Mouse (Mus musculus): ENCODE measurements around the gene C9orf72. TPM values are rescaled to one million over a fixed set of nuclear protein-coding genes. Genes with fewer than 3 reads are reported as not detected.
"Not testable (repeated sequence)": the region's sequence is repeated elsewhere in the genome, so short reads cannot be mapped to it uniquely, and the experiment has no call there.

Gene C9orf72
- polyA plus RNA-seq (2014; fragmentation: Nextera tagmentation; extraction: Ambion mirVana): 11.7 and 15.1 TPM in 2 replicates

- Histone ChIP-seq H3K27ac (ENCODE audit: low read depth) (peak within 1 kb of the TSS; percentile 24), H3K36me3 (ENCODE audit: control insufficient read depth, insufficient read depth, low read length) (no peaks in the 10 kb centered on the region), H3K4me1 (replicated peaks; ENCODE audit: control insufficient read depth, insufficient read depth, low read length) (0 out of 2 replicates have a peak, but pooled peaks cover 4% of the 10 kb centered on the region), H3K9ac (ENCODE audit: low read length) (peak within 1 kb of the TSS; percentile 68), H3K4me3 (ENCODE audit: low read depth, low read length) (peak within 1 kb of the TSS; percentile 72), H3K9me3 (ENCODE audit: control insufficient read depth, low read length) (no peaks in the 10 kb centered on the region), H3K4me2 (ENCODE audit: low read length) (peak within 1 kb of the TSS; percentile 92), H3K27me3 (replicated peaks; ENCODE audit: control insufficient read depth, insufficient read depth, low read length) (no peaks in the 10 kb centered on the region)
- DNase-seq (ENCODE audit: low spot score): peak; percentile 98
- ATAC-seq (replicated peaks; ENCODE audit: low FRiP score, low TSS enrichment, low read depth): peak; percentile 99
- under 1% methylated on average over 50 of the region's 51 CpGs for WGBS
Measured at GRCm38 (mm10) chr4:35225734-35226495, at the start of gene C9orf72. Gene C9orf72 (minus strand): TSS chr4:35226175.

- H3K9me3 ChIP-seq (ENCODE audit: control insufficient read depth, low read length): no peaks in the 10 kb centered on the region
- H3K27ac ChIP-seq (ENCODE audit: low read depth): no peak overlapping the region
- WGBS: 71% methylated on average over 9 of the region's 9 CpGs
- no peak overlapping the region for H3K9ac ChIP-seq (ENCODE audit: low read length)
- H3K36me3 ChIP-seq (ENCODE audit: control insufficient read depth, insufficient read depth, low read length): no peaks in the 10 kb centered on the region
- ATAC-seq (replicated peaks; ENCODE audit: low FRiP score, low TSS enrichment, low read depth) (no peak), DNase-seq (ENCODE audit: low spot score) (no peak)
- H3K4me3 ChIP-seq (ENCODE audit: low read depth, low read length): no peak overlapping the region
- H3K27me3 ChIP-seq (replicated peaks; ENCODE audit: control insufficient read depth, insufficient read depth, low read length): no peaks in the 10 kb centered on the region
- no peaks in the 10 kb centered on the region for H3K4me1 ChIP-seq (replicated peaks; ENCODE audit: control insufficient read depth, insufficient read depth, low read length)
- no peak overlapping the region for H3K4me2 ChIP-seq (ENCODE audit: low read length)
Measured at GRCm38 (mm10) chr4:35259006-35259405, 33.0 kb upstream of the C9orf72 start.

- Histone ChIP-seq H3K4me3 (ENCODE audit: low read depth, low read length) (no peak overlapping the region), H3K9ac (ENCODE audit: low read length) (no peak overlapping the region), H3K27me3 (replicated peaks; ENCODE audit: control insufficient read depth, insufficient read depth, low read length) (no peaks in the 10 kb centered on the region), H3K4me1 (replicated peaks; ENCODE audit: control insufficient read depth, insufficient read depth, low read length) (no peaks in the 10 kb centered on the region), H3K9me3 (ENCODE audit: control insufficient read depth, low read length) (no peaks in the 10 kb centered on the region), H3K27ac (ENCODE audit: low read depth) (no peak overlapping the region), H3K36me3 (ENCODE audit: control insufficient read depth, insufficient read depth, low read length) (no peaks in the 10 kb centered on the region), H3K4me2 (ENCODE audit: low read length) (no peak overlapping the region)
- no peak for DNase-seq (ENCODE audit: low spot score)
- 60% methylated on average over 1 of the region's 1 CpGs for WGBS
- no peak for ATAC-seq (replicated peaks; ENCODE audit: low FRiP score, low TSS enrichment, low read depth)
Measured at GRCm38 (mm10) chr4:35244023-35244422, 18.0 kb upstream of the C9orf72 start.

GRCm38 (mm10) chr4:35241735-35242134 lies 15.8 kb upstream of the C9orf72 start:
- H3K36me3 ChIP-seq (ENCODE audit: control insufficient read depth, insufficient read depth, low read length): no peaks in the 10 kb centered on the region
- DNase-seq (ENCODE audit: low spot score) (no peak), ATAC-seq (replicated peaks; ENCODE audit: low FRiP score, low TSS enrichment, low read depth) (no peak)
- H3K9me3 ChIP-seq (ENCODE audit: control insufficient read depth, low read length): no peaks in the 10 kb centered on the region
- no peak overlapping the region for H3K9ac ChIP-seq (ENCODE audit: low read length)
- H3K4me2 ChIP-seq (ENCODE audit: low read length): no peak overlapping the region
- H3K4me1 ChIP-seq (replicated peaks; ENCODE audit: control insufficient read depth, insufficient read depth, low read length): no peaks in the 10 kb centered on the region
- no peak overlapping the region for H3K27ac ChIP-seq (ENCODE audit: low read depth)
- no peak overlapping the region for H3K4me3 ChIP-seq (ENCODE audit: low read depth, low read length)
- H3K27me3 ChIP-seq (replicated peaks; ENCODE audit: control insufficient read depth, insufficient read depth, low read length): no peaks in the 10 kb centered on the region
- WGBS: 78% methylated on average over 2 of the region's 2 CpGs

GRCm38 (mm10) chr4:35238696-35239095 lies 12.7 kb upstream of the C9orf72 start:
- Histone ChIP-seq H3K4me1 (replicated peaks; ENCODE audit: control insufficient read depth, insufficient read depth, low read length) (no peaks in the 10 kb centered on the region), H3K4me2 (ENCODE audit: low read length) (no peak overlapping the region), H3K27me3 (replicated peaks; ENCODE audit: control insufficient read depth, insufficient read depth, low read length) (no peaks in the 10 kb centered on the region), H3K27ac (ENCODE audit: low read depth) (no peak overlapping the region), H3K36me3 (ENCODE audit: control insufficient read depth, insufficient read depth, low read length) (no peaks in the 10 kb centered on the region), H3K4me3 (ENCODE audit: low read depth, low read length) (no peak overlapping the region), H3K9me3 (ENCODE audit: control insufficient read depth, low read length) (no peaks in the 10 kb centered on the region), H3K9ac (ENCODE audit: low read length) (no peak overlapping the region)
- DNase-seq (ENCODE audit: low spot score) (no peak), ATAC-seq (replicated peaks; ENCODE audit: low FRiP score, low TSS enrichment, low read depth) (no peak)
- 86% methylated on average over 4 of the region's 4 CpGs for WGBS

GRCm38 (mm10) chr4:35238240-35238639 lies 12.3 kb upstream of the C9orf72 start:
- H3K4me3 ChIP-seq (ENCODE audit: low read depth, low read length); H3K36me3 ChIP-seq (ENCODE audit: control insufficient read depth, insufficient read depth, low read length); H3K9ac ChIP-seq (ENCODE audit: low read length); H3K4me1 ChIP-seq (replicated peaks; ENCODE audit: control insufficient read depth, insufficient read depth, low read length); H3K9me3 ChIP-seq (ENCODE audit: control insufficient read depth, low read length); H3K27ac ChIP-seq (ENCODE audit: low read depth); H3K27me3 ChIP-seq (replicated peaks; ENCODE audit: control insufficient read depth, insufficient read depth, low read length); DNase-seq (ENCODE audit: low spot score); H3K4me2 ChIP-seq (ENCODE audit: low read length): not testable (repeated sequence)
- 0 out of 2 replicates have a peak, but pooled peaks have one; percentile 8 for ATAC-seq (replicated peaks; ENCODE audit: low FRiP score, low TSS enrichment, low read depth)
- WGBS: 85% methylated on average over 3 of the region's 3 CpGs

- no peak overlapping the region for H3K4me2 ChIP-seq (ENCODE audit: low read length)
- no peaks in the 10 kb centered on the region for H3K27me3 ChIP-seq (replicated peaks; ENCODE audit: control insufficient read depth, insufficient read depth, low read length)
- no peak overlapping the region for H3K27ac ChIP-seq (ENCODE audit: low read depth)
- no peak overlapping the region for H3K9ac ChIP-seq (ENCODE audit: low read length)
- H3K4me3 ChIP-seq (ENCODE audit: low read depth, low read length): no peak overlapping the region
- no peaks in the 10 kb centered on the region for H3K4me1 ChIP-seq (replicated peaks; ENCODE audit: control insufficient read depth, insufficient read depth, low read length)
- ATAC-seq (replicated peaks; ENCODE audit: low FRiP score, low TSS enrichment, low read depth): no peak
- no peaks in the 10 kb centered on the region for H3K9me3 ChIP-seq (ENCODE audit: control insufficient read depth, low read length)
- no peaks in the 10 kb centered on the region for H3K36me3 ChIP-seq (ENCODE audit: control insufficient read depth, insufficient read depth, low read length)
- no peak for DNase-seq (ENCODE audit: low spot score)
- 93% methylated on average over 2 of the region's 2 CpGs for WGBS
Measured at GRCm38 (mm10) chr4:35236313-35236712, 10.3 kb upstream of the C9orf72 start.

- H3K27ac ChIP-seq (ENCODE audit: low read depth): no peak overlapping the region
- H3K9me3 ChIP-seq (ENCODE audit: control insufficient read depth, low read length): no peaks in the 10 kb centered on the region
- H3K36me3 ChIP-seq (ENCODE audit: control insufficient read depth, insufficient read depth, low read length): no peaks in the 10 kb centered on the region
- no peak overlapping the region for H3K4me2 ChIP-seq (ENCODE audit: low read length)
- no peaks in the 10 kb centered on the region for H3K27me3 ChIP-seq (replicated peaks; ENCODE audit: control insufficient read depth, insufficient read depth, low read length)
- H3K9ac ChIP-seq (ENCODE audit: low read length): no peak overlapping the region
- ATAC-seq (replicated peaks; ENCODE audit: low FRiP score, low TSS enrichment, low read depth): no peak
- 0 out of 2 replicates have a peak, but pooled peaks cover 4% of the 10 kb centered on the region for H3K4me1 ChIP-seq (replicated peaks; ENCODE audit: control insufficient read depth, insufficient read depth, low read length)
- no peak for DNase-seq (ENCODE audit: low spot score)
- WGBS: 73% methylated on average over 4 of the region's 4 CpGs
- H3K4me3 ChIP-seq (ENCODE audit: low read depth, low read length): no peak overlapping the region
Measured at GRCm38 (mm10) chr4:35228260-35228659, 2.3 kb upstream of the C9orf72 start.
